Mouse (Mus musculus): ENCODE data around the gene Myo18b.
A peak's percentile ranks its signal among the peaks of the same experiment; 100 is the strongest.

The Myo18b gene

DNA sequence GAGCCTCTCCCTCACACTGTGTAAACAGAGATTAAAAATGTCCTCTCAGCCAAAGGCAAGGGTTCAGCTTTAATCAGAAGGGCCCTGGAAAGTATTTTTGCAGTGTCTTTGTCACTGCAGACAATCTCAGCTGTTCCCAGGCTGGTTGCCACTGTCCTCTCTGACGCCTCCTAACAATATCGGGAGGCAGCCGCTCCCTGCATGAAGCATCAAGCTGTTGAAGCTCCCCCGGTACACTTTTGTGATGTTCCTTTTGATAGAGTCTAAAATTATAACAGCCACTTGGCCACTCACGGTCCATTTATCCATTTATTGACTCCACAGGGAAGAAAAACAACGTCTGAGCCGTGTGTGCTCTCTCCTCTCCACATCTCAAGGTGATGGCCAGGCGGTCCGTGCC lies 153.0 kb downstream of the Myo18b start:
- DNase-seq: no peak

GRCm38 (mm10) chr5:112740651-112741050 lies 155.5 kb downstream of the Myo18b start:
- DNase-seq: peak; percentile 24

DNA sequence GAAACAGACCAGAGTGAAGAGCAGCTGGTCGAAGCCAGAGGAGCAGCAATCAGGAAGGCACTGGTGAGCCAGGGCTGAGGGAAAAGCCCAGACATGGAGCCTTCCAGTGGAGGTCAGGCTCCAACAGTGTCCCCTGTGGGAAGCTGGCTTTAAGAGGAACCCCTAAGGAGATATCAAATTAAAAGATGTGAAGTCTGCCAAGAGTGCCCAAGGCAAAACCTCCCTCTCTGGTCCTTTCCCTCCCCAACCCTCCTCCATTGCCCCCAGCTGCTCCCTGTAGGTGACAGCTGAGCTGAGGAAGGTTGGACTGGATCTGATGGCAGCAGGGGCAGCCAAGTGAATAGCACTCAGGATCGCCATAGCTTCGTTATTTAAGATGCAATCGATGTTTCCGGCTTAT lies 161.1 kb downstream of the Myo18b start:
- DNase-seq: no peak

- no peak for DNase-seq
Measured at GRCm38 (mm10) chr5:112730604-112731003, 165.6 kb downstream of the Myo18b start.

DNA sequence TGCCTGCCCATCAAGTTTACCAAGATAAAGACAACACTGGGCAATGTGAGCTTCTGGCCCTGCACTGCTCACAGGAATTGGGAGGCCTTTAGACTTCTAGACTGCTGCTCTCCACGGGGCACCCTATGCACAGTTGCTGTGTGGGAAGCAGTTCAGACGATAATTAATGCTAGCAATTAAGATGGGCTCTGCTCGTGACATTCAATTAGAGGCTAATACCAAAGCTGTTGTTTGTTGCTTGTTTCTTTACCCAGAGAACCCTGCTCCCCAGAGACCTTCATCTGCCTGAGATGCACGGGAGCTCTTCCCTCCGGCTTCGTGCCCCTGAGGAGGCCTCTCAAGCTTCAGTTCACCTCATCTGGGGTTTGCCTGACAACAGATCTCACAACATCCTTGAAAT lies 167.7 kb downstream of the Myo18b start:
- no peak for DNase-seq

- peak; percentile 91 for DNase-seq
Measured at GRCm38 (mm10) chr5:112718655-112719306, 177.4 kb downstream of the Myo18b start.

DNA sequence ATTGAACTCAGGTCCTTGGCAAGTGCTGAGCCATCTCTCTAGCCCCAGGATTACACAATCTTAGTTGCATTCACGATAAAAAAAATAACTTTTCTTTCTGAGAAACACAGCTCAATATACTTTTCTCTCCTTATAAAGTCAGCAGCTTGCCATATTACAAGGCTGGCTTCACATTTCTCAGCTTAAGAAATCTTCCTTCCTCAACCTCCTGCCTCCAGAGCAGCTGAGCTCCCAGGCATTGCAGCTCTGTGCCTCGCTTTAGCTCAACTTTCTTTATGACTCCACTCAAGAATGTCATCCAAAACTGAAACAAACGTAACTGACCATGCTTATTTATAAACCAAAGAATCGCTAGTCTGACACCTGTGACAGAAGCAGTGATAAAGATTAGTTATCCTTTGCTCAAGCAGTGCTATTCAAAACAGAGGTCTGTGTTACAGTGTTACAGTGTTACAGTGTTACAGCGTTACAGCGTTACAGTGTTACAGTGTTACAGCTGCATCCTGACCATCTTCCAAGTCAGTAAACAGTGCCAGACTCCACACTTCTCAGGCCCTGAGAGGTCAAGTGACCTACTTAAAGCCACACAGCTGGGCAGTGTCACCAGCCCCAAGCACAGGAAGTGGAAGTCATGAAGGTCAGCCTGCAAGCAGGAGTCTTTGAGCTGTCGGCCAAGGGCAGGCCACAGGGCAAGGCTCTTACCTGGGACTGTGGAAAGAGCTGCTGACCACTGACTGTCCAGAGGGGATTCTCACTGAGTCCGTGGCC lies 181.3 kb downstream of the Myo18b start:
- no peak for DNase-seq

DNA sequence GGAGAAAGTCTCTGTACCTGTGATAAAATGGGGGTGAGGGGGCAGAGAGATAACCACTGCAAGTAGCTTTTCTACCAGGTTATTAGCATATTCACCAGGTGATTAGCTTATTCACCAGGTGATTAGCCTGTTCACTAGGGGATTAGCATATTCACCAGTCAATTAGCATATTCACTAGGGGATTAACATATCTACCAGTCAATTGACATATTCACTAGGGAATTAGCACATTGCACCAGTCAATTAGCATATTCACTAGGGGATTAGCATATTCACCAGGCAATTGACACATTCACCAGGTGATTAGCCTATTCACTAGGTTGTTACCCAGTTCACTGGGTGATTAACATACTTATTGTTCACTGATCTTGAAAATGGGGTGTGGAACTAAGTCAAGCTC lies 186.3 kb downstream of the Myo18b start:
- no peak for DNase-seq

GRCm38 (mm10) chr5:112708441-112708840 lies 187.7 kb downstream of the Myo18b start:
- DNase-seq: no peak

DNA sequence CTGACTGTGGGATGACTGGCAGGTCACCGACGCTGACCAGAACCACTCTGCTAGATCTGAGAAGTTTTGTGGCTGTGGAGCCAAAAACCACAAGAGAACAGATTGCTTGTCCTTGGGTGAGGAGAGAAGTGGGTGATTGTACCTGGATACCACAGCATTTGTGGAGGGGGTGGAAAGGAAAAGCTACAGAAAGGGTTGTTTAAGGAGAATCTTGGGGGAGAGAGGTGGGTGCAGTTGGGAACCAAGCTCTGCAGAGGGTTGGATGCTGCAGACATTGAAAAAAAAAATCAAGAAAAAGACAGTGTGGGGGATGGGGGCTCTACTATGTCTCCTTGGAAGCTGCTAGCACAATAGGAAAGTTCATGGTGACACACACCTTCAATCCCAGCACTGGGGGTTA lies 188.7 kb downstream of the Myo18b start:
- DNase-seq: no peak

GRCm38 (mm10) chr5:112700794-112701193 lies 195.4 kb downstream of the Myo18b start:
- no peak for DNase-seq

DNA sequence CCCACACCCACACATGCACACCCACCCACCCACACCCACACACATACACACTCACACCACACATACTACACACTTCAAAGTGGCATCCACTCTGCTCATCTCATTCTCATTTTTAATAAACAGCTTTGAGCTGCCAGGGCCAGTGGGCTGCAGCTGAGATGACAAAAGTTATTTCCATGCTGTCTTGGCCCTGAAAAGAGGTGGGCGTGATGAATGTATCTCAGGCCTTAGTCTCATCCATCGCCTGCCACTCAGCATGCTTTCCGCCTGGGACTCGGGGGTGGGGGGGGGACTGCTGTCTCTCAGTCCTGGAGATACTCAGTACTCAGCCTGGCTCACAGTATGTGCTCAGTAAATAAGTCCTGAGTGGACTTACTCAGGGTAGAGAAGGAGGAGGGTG lies 199.5 kb downstream of the Myo18b start:
- DNase-seq: no peak

GRCm38 (mm10) chr5:112695254-112695711 lies 200.9 kb downstream of the Myo18b start:
- peak; percentile 38 for DNase-seq

- no peak for DNase-seq
Measured at GRCm38 (mm10) chr5:112693286-112693849, 202.8 kb downstream of the Myo18b start.

DNA sequence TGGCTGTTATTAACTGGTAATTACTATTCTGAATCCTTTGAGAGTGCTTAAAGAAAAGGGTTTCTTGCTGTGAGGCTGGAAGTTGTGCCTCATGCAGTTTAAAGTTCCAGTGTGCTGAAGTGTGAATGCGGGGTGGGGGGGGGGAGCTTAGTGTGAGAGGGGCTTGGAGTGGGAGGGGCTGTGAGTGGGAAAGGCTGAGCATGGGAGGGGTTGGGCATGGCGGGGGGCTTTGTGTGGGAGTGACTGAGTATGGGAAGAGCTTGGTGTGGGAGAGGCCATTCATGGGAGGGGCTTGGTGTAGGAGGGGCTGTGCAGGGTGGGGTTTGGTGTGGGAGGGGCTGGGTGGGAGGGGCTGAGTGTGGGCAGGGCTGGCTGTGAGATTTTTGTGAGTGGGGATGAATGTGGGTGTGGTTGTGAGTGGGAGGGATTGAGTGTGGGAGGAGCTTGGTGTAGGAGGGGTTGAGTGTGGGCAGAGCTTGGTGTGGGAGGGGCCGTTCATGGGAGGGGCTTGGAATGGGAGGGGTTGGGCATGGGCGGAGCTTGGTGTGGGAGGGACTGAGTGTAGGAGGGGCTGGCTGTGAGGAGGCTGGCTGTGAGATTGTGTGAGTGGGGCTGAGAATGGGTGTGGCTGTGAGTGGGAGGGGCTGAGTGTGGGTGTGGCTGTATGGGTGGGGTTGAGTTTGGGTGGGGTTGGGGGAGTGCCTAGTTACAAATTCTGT lies 208.9 kb downstream of the Myo18b start:
- peak; percentile 20 for DNase-seq

DNA sequence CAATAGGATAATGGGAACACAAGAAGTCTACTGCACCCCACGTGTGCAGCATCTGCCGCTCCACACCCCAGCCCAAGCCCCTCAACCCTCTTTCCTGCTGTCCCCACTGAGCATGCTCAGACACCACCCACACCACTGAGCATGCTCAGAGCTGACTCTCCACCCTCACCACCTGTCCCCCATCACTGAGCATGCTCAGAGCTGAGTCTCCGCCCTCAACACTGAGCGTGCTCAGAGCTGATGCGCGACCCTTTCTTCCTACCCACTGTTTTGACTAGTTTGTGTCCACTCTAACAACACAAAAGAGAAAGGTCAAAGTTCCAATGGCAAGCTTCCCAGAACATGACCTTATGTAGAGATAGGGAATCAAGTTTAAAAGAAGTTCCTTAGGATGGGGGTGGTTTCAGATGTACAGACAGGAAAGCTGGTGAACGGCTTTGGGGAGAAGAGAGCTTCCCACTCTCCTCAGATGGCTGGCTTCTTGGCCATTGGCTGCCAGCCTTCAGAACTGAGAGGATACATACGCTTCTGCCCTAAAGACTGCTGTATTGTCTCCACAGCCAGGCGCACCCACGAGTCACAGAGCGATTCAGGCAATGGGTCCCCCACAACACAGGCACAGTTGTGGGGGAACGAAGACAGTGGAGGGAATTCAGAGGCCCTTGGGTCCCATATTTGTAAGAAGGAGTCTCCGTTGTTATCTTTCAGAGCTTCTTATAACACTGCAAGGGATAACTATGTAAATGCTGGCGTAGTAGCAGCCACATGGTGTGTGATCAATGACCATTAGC lies 209.7 kb downstream of the Myo18b start:
- DNase-seq: no peak

GRCm38 (mm10) chr5:112679251-112679650 lies 216.9 kb downstream of the Myo18b start:
- DNase-seq: no peak

DNA sequence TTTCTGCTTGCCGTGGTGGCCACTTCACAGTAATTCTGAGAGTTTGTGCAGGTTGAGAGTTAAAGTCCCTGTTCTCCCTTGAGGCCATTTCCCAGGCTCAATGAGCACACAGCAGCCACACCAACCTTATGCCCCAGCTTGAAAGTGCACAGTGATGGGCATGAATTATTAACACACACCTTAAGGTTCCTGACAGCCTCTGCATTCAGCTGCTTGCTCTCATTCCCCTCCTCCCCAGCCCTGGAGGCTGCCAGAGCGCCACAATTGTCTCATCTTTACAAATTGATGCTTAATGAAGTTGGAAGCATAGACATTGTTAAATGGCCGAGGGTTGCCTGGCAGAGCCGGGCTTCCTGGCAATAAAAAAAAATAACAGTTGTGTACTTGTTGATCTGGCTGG lies 218.0 kb downstream of the Myo18b start:
- no peak for DNase-seq

GRCm38 (mm10) chr5:112674806-112675205 lies 221.4 kb downstream of the Myo18b start:
- DNase-seq: no peak

DNA sequence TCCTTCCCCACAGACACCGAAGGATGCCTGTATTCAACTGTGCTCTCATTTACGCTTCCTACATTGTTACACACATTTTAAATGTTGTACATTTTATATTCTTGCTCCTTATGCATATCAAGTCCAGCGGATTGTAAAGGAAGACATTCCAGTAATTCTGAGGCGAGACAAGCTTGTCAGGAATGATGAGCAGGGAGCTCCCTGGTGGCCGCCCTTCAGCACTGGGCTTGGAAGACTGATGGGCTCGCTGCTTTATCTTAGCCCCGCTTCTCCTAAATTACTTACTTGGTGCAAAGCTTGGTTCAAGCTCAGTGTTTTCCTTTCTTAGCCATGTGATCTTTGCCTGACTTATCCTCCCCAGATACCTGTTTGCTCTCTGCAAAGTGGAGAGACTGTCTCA lies 223.7 kb downstream of the Myo18b start:
- DNase-seq: no peak

- no peak for DNase-seq
Measured at GRCm38 (mm10) chr5:112671961-112672360, 224.2 kb downstream of the Myo18b start.

DNA sequence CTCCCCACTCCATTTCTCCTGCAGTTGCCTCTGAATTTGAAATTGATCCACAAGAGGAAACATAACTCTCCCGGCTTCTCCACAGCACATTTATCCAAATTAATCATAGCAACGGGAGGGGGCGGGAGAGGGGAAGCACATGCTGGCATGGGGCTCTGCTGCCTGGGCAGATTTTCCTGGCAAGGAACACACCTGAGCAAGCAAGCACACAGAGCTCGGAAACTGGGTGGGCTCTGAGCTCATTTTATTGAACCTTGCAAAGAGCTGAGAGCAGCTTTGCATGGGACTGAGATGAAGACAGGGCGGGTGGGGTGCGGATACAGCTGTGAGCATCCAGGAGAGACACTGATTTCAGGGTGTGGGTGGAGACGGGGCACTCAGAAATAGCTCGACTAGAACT lies 229.0 kb downstream of the Myo18b start:
- no peak for DNase-seq

DNA sequence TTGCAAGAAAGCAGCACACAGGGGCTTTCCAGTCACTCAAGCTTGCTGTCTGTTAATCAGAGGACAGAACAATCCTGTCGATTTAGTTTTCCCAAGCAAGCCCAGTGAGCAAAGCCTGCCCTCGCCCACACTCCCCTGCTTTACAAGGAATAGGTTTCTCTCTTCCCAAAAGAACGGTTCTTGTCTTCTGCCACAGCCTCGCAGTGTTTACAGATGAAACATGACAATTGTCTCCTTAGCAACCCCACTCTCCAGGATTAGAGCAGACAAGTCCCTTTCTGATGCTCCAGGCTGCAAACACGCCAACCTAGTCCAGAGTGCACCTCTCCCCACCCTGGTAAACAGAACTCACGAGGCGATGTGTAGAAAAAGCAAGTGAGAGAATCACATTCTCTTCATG lies 230.5 kb downstream of the Myo18b start:
- DNase-seq: no peak

Data from embryo, embryonic 11 days (tissue).